Mouse (Mus musculus): ENCODE data around the gene Ccdc84.
"Not testable (repeated sequence)": the region's sequence is repeated elsewhere in the genome, so short reads cannot be mapped to it uniquely, and the experiment has no call there.

Gene Ccdc84

DNA sequence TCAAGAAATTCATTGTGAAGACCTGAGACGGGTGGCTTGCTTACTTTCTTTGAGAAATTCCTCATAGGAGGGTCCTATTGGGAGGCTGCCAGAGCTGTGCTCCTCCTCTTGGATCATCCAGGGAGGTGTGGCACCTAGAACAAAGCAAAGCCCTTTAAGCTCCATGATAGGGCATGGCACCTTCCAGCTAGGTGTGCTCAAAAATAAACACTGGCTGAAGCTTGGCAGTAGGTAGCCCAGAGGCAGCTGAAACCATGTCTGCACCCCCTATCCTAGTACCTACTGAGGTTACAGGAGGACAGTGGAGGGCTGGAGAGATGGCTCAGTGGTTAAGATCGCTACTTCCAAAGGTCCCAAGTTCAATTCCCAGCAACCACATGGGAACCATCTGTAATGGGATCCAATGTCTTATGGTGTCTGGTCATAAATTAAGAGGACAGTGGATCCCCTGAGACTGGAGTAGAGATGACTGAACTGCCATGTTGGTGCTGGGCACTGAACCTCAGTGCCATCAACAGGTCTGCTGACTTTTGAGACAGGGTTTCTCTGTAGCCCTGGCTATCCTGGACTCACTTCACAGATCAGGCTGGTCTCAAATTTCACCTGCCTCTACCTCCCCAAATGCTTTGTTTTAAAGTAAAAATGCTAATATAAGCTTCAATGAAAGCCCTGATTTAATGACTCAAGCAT is 7.6 kb downstream of the Ccdc84 start:
- CTCF ChIA-PET, result no interaction called here

GRCm38 (mm10) chr9:44408693-44409092 is 9.7 kb downstream of the Ccdc84 start:
- CTCF ChIA-PET, result not testable (repeated sequence)

- CTCF ChIA-PET, result interaction anchor here (0.5 kb wide), 1 partner anchor 9 kb away, joined by 4 read pairs; no protein-coding TSS in a partner anchor
Measured at GRCm38 (mm10) chr9:44407752-44408097, 10.6 kb downstream of the Ccdc84 start.

GRCm38 (mm10) chr9:44406906-44407751 is 11.2 kb downstream of the Ccdc84 start, which contains the start of the genes Rps25 and Trappc4:
Gene Rps25, plus strand, starts transcription at chr9:44407139.
Gene Trappc4, minus strand, starts transcription at chr9:44407600.
- CTCF ChIA-PET, result interaction anchor here (0.5 to 0.6 kb wide), 2 partner anchors 9 to 275 kb away, joined by 3 to 4 read pairs; no protein-coding TSS in a partner anchor

- CTCF ChIA-PET, result interaction anchor here (0.5 to 0.7 kb wide), 2 partner anchors 192 to 410 kb away, joined by 5 to 12 read pairs; no protein-coding TSS in a partner anchor
Measured at GRCm38 (mm10) chr9:44405011-44405410, 13.4 kb downstream of the Ccdc84 start.

DNA sequence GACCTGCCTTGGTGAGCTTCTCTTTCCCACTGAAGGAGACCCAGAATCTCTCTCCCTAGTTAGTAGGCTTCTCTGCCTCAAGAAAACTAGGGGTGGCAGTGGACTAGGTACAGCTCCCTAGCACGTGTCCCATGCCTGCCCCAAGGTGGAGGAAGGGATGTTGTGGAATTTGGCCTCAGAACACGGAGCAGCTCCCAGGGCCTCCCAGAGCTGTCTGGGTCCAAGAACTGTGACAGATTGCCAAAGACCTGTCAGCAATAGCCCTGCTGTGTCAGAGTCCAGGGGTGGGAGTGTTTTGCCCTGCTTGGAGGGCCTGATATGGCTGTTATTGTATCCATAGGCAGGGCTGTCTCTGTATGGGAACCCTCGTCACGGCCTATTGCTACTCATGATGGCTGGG is 17.3 kb downstream of the Ccdc84 start:
- CTCF ChIA-PET, result interaction anchor here (0.6 kb wide), 1 partner anchor 162 kb away, joined by 3 read pairs; no protein-coding TSS in a partner anchor

GRCm38 (mm10) chr9:44399795-44400114 is 18.6 kb downstream of the Ccdc84 start:
- CTCF ChIA-PET, result no interaction called here

- CTCF ChIA-PET, result no interaction called here
Measured at GRCm38 (mm10) chr9:44399114-44399794, 19.1 kb downstream of the Ccdc84 start.

DNA sequence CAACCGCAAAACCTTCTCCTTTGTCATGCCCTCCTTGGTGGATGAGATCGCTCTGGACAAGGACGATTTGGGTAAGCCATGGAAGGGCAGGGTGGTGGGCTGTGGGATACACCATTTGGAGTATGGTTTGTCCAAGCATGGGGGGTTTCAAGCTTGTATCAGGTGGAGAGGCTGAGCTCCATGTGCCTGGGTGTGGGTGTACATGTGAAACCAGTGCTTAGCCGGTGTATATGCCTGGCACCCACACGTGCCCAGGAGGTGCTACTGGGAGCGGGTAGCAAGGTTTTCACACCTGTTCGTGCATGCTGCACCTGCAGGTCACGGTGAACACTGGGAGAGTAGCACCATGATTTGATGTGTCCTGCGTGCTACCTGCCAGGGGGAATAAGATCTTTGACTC is 19.8 kb downstream of the Ccdc84 start:
- CTCF ChIA-PET, result no interaction called here

DNA sequence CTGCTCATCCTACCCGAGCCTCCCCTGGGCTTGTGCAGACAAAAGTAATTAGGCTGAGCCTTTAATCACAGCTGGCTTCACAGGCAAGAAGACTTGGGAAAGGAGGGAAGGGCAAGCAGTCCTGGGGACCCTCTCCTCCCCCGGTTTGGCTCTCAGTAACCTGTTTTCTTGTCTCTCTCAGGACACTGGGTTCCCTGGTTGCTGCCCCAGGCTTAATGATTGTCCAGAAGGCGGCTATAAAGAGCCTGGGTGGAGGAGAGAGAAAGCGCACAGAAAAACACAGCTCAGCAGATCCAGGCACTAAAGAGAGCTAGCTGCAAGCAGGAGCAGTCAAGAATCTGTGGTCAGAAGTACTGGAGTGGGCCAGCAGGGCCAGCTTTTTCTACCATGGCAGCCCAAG is 20.3 kb downstream of the Ccdc84 start:
- CTCF ChIA-PET, result no interaction called here

GRCm38 (mm10) chr9:44396684-44397411 is 21.5 kb downstream of the Ccdc84 start, which contains the start of gene Slc37a4:
Gene Slc37a4, plus strand, starts transcription at chr9:44396852.
- CTCF ChIA-PET, result no interaction called here

- CTCF ChIA-PET, result interaction anchor here (0.7 kb wide), 1 partner anchor 10 kb away, joined by 11 read pairs; no protein-coding TSS in a partner anchor
Measured at GRCm38 (mm10) chr9:44391466-44391865, 26.9 kb downstream of the Ccdc84 start.

DNA sequence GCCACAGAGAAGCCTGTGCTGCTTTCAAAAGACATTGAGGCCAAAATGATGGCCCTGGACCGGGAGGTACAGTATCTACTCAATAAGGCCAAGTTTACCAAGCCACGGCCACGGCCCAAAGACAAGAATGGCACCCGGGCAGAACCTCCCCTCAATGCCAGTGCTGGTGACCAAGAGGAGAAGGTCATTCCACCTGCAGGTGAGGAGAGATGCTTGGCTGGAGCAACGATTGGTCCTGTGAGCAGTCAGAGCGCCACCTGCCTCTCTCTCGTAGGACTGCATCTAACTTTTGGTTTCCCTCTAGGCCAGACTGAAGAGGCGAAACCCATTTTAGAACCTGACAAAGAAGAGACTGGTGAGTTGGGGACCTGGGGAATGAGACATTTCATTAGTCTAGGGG is 29.1 kb downstream of the Ccdc84 start:
- CTCF ChIA-PET, result no interaction called here

DNA sequence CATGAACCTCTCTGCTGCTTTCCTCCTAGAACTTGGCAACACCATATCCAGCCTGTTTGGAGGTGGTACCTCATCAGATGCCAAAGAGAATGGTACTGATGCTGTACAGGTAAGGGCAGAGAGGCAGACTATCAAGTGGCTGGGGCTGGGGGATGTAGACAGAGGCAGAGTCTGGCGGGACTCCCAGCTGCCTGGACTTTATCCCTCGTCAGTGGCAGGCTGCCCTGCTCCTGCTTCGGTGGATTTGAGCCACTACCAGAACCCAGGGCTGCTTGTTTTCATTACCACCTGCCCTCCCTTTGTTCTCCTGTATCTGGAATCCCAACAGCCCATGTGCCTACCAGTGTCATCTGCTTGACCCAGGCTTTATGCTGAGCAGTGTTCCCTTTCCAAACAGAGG is 31.1 kb downstream of the Ccdc84 start:
- CTCF ChIA-PET, result no interaction called here

GRCm38 (mm10) chr9:44384596-44384995 is 33.8 kb downstream of the Ccdc84 start:
- CTCF ChIA-PET, result no interaction called here

GRCm38 (mm10) chr9:44379862-44380261 is 38.5 kb downstream of the Ccdc84 start:
- CTCF ChIA-PET, result interaction anchor here (1.2 kb wide), 1 partner anchor 18 kb away, joined by 4 read pairs; the partner anchor contains the start of gene Vps11

DNA sequence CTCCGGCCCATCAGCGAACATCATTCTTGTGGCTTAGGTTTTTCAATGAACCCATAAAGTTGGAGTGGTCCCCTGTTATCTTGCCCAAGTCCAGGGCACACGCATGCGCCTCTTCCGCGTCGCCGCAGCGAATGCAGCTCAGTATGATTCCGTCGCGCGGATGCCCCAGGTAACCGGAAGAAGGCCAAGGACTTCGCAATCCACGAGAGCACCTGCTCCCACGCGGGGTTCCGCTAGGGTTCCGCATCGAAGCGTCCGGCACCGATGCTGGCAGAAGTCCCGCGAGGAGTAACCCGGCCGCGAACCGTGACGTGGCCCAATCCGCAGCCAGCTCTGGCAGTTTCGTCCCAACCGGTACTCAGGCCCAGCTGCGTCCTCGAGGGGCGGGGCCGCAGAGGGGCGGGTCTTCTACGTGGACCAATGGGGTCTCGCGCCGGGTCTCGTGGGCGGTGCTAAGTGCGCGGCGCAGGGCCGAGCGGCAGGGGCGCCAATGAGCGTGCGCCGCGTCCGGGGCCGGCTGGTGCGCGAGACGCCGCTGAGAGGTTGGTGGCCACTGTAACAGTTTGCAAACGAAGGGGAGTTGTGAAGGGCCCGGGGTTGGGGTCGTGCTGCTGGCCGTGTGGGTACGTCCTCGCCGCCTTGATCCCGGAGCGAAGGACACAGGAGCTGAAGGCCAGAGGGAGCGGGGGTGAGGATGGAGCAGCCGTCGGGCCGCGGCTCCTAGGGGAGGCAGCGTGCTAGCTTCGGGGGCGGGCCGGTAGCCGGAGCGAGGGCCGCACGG is 39.1 kb downstream of the Ccdc84 start, which contains the start of gene Hyou1:
Hyou1 (plus strand) TSS at position 437 of the 781 bp plus-strand sequence.
- CTCF ChIA-PET, result interaction anchor here (1.0 to 1.2 kb wide), 2 partner anchors 17 to 77 kb away, joined by 3 to 4 read pairs; partner anchors contain the start of gene Vps11

DNA sequence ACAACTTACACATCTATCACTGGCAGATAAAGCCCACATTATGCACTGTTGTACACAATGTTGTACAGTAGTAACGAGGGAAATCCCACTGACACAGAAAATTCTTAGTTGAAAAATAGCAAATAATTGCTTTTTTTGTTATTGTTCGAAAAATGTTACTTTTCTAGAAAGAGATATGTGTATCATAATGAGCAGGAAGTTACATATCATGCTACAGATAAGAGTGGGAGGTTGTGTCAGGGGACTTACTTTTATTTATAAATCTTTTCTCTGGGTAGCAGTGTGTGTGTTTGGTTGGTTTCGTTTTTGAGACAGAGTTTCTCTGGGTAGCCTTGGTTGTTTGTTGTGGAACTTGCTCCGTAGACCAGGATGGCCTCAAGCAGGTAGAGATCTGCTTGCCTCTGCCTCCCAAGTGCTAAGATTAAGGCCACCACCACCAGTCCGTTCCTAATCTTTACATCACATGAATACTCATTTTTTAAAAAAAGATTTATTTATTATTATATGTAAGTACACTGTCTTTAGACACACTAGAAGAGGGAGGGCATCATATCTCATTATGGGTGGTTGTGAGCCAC is 40.1 kb downstream of the Ccdc84 start:
- CTCF ChIA-PET, result interaction anchor here (1.0 kb wide), 1 partner anchor 76 kb away, joined by 3 read pairs; no protein-coding TSS in a partner anchor

DNA sequence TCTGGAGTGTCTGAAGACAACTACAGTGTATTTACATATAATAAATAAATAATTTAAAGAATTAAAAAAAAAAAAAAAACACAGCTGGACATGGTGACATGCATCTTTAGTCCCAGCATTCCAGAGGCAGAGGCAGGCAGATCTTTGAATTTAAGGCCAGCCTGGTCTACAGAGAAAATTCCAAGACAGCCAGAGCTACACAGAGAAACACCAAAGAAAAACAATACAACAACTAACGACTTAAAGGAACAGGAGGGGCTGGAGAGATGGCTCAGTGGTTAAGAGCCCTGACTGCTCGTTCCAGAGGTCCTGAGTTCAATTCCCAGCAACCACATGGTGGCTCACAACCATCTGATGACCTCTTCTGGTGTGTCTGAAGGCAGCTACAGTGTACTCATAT is 41.0 kb downstream of the Ccdc84 start:
- CTCF ChIA-PET, result interaction anchor here (0.6 to 0.7 kb wide), 2 partner anchors 44 to 223 kb away, joined by 6 to 7 read pairs; no protein-coding TSS in a partner anchor

GRCm38 (mm10) chr9:44376141-44376540 is 42.2 kb downstream of the Ccdc84 start:
- CTCF ChIA-PET, result no interaction called here

Data from spleen, embryonic (tissue).